Mouse (Mus musculus) cerebral cortex, adult 2 months (tissue): ENCODE data around the gene Ghrhr.

Source experiments
- WGBS: fragments of 180-500 bp; shearing (Covaris S2); methylation state at CpG from one replicate; pipeline ENCODE4 v1.1.7; 2018; 5-methylcytosine and 5-hydroxymethylcytosine counted together

The Ghrhr gene

GRCm38 (mm10) chr6:55376076-55376475 lies at the start of gene Ghrhr:
Ghrhr (plus strand) TSS chr6:55376295.
- 78% methylated on average over 6 of the region's 6 CpGs for WGBS

DNA sequence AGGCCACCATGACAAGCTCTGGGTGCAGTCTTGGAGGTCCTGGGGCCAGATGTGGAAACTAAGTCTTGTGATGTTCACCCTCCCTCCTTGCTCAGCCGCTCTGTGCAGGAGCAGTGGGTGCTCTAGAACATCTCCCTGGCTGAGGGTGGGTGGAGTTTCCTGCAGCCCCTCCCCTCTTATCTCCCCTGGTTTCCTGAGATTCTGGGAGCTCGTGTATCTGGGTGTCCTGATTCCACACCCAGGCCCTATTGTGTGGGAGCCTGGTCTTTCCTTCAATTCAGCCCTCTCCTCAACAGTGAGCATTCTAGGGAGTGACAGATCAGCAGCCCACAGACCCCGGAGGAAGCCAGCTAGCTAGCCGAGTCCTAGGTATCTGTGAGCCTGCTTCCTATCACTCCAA lies 49.8 kb upstream of the Ghrhr start:
- WGBS = 79% methylated on average over 4 of the region's 4 CpGs

DNA sequence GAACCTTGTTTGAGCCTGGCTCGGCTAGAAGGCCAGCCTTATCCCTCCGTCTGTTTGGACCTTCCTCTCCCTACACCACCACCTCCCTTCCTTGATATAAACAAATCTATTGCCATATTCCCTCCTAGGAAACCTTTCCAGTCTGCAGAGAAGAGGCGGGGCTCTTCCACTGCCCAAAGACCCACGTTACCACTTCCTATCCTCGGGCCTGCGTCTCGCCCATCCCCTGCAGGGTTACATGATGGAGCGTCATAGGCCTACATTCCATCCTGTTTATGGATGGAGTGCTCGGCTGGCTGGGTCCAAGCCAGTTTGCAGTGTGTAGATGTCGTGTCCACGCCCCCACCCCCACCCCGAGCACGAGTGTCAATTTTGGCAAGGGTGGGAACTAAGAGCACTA lies 48.8 kb upstream of the Ghrhr start:
- WGBS = 83% methylated on average over 13 of the region's 13 CpGs

GRCm38 (mm10) chr6:55328179-55328578 lies 47.9 kb upstream of the Ghrhr start:
- WGBS = 82% methylated on average over 4 of the region's 4 CpGs

GRCm38 (mm10) chr6:55331315-55331714 lies 44.8 kb upstream of the Ghrhr start:
- 68% methylated on average over 6 of the region's 6 CpGs for WGBS

DNA sequence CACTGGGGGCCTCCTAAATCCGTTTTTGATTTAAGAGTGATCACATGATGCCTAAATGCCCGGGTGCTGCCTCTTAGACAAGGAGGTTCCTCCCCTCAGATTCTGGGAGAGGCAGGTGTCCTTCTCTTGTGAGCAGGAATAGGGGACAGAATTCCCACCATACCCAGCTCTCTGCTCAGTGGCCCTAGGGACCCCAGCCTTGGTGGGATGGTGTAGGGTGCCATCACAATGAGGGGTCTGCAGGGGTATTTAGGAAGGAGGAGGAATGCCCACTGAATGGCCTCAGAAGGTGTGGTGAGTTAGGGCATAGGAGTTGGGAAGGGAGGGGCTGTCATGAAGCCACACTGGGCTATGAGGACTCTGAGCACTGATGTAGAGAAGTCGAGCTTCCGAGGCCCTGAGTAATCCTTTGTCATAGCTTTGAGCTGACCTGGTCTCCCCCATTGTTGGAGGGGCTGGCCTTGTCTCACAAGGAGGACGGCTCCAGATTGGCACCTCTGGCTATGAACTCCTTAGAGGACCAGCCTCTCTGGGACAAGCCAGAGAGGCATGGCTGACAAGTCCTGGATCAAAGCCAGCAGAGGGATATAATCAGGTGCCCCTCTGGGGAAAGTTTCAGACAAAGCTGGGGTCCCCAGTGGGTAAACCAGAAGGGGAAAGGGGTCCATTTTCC lies 43.9 kb upstream of the Ghrhr start:
- WGBS = 43% methylated on average over 5 of the region's 5 CpGs

GRCm38 (mm10) chr6:55332773-55333109 lies 43.4 kb upstream of the Ghrhr start:
- WGBS = 35% methylated on average over 6 of the region's 6 CpGs

- WGBS = 51% methylated on average over 12 of the region's 12 CpGs
Measured at GRCm38 (mm10) chr6:55335989-55336514, 40.0 kb upstream of the Ghrhr start, which contains the start of gene Aqp1. Aqp1 (plus strand) TSS chr6:55336432.

GRCm38 (mm10) chr6:55337242-55337641 lies 38.9 kb upstream of the Ghrhr start:
- WGBS = 91% methylated on average over 5 of the region's 5 CpGs

GRCm38 (mm10) chr6:55338077-55338476 lies 38.0 kb upstream of the Ghrhr start:
- WGBS = 70% methylated on average over 6 of the region's 6 CpGs

GRCm38 (mm10) chr6:55338934-55339825 lies 36.9 kb upstream of the Ghrhr start:
- WGBS = 86% methylated on average over 9 of the region's 9 CpGs

GRCm38 (mm10) chr6:55341688-55342087 lies 34.4 kb upstream of the Ghrhr start:
- WGBS = 70% methylated on average over 5 of the region's 5 CpGs

- 85% methylated on average over 9 of the region's 9 CpGs for WGBS
Measured at GRCm38 (mm10) chr6:55342328-55342727, 33.8 kb upstream of the Ghrhr start.

DNA sequence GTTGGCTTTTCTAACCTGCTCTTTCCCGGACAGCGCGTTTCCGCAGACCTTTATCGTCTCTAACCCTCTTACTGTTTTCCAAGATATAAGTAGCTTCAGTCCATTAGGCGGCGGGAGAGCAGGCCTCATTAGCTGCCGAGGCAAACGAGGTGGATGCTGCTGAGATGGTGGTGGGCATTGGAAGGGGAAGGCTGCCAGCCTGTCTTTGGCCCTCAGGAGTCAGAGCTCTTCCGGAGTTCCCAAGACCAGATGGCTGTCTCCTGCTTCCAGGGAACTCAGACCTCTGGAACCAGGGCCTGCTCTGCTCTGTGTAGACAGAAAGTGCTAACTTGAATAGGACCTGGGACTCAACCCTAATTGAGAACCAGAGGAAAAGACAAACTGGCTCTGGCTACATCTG lies 32.6 kb upstream of the Ghrhr start:
- 82% methylated on average over 10 of the region's 10 CpGs for WGBS

GRCm38 (mm10) chr6:55344291-55345016 lies 31.6 kb upstream of the Ghrhr start:
- 71% methylated on average over 9 of the region's 9 CpGs for WGBS

DNA sequence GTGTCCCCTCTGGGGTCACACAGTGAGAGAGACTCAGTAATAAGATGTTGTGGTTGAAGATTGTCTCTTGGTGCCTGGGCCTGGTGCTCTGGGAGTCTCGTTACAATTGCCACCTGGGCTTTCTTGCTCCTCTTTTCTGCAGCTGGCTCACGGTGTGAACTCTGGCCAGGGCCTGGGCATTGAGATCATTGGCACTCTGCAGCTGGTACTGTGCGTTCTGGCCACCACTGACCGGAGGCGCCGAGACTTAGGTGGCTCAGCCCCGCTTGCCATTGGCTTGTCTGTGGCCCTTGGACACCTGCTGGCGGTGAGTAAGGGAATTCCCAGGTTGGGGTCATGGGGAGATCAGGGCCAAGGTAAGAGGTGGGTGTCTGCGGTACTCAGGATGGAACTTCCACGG lies 30.8 kb upstream of the Ghrhr start:
- 95% methylated on average over 10 of the region's 10 CpGs for WGBS

GRCm38 (mm10) chr6:55346491-55346890 lies 29.6 kb upstream of the Ghrhr start:
- WGBS = 93% methylated on average over 7 of the region's 7 CpGs

GRCm38 (mm10) chr6:55347711-55348571 lies 28.2 kb upstream of the Ghrhr start:
- 92% methylated on average over 5 of the region's 5 CpGs for WGBS

- WGBS = 95% methylated on average over 4 of the region's 4 CpGs
Measured at GRCm38 (mm10) chr6:55349231-55349630, 26.9 kb upstream of the Ghrhr start.

DNA sequence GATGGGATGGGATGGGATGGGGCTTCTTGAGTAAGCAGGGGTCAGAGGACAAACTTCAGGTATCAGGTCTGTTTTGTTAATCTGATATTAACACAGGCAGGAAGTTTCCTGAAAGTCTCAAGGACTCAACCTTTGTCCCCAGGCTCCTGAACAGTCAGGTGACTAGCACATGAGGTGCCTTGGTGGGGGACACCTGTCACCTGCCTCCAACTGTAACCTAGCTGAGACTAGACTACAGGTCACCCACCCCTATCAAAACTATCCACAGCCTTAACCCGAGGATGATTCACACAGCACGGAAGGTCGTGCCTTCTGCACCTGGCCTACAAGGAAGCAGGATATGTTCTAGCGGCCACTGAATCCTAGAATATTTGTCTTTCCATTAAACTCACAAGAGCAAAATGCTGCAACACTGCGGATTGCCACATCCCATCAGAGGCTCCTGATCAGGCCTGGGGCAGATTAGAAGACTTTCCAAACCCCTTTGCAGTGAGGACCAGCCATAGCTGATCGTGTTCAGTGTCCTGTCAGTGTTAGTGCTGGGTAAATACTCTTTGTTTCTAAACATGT lies 25.6 kb upstream of the Ghrhr start:
- WGBS = 96% methylated on average over 6 of the region's 6 CpGs

GRCm38 (mm10) chr6:55351712-55352111 lies 24.4 kb upstream of the Ghrhr start:
- WGBS = 85% methylated on average over 7 of the region's 7 CpGs
